Mouse (Mus musculus) hindlimb bud, embryonic 11.5 days (tissue): ENCODE results near the gene Car8.

Source experiments
- DNase-seq: peaks from one replicate; pipeline ENCODE4 v3.0.0-alpha.2; 2012; ENCODE audit warnings: low read depth, low spot score; ENCODE audit errors: extremely low spot score

Car8 gene

GRCm38 (mm10) chr4:8238560-8239305, at the start of gene Car8:
TSS of gene Car8 (minus strand) at chr4:8239041.
- DNase-seq, result no peak

DNA sequence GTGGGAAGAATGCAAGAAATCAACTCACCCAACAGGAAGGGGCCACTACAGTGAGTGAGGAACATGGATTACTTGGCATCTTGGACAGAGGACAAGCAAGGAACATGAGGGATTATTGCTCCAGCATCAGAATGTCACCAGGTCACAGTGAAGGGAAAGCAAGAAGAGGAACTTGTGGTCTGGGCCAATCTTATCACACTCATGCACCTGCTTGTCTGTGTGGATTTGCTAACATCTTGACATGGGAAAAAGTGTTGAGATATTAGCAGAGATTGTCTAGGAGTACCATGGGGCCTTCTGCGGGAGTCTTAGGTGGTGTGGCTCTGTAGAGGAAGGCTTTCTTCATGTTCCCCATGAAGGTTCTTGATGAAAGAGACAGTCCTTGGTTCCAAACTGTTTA, 46.1 kb upstream of the Car8 start:
- no peak for DNase-seq

- DNase-seq, result no peak
Measured at GRCm38 (mm10) chr4:8278159-8278558, 39.3 kb upstream of the Car8 start.

GRCm38 (mm10) chr4:8249805-8250204, 11.0 kb upstream of the Car8 start:
- no peak for DNase-seq

- no peak for DNase-seq
Measured at GRCm38 (mm10) chr4:8245495-8246063, 6.7 kb upstream of the Car8 start.

DNA sequence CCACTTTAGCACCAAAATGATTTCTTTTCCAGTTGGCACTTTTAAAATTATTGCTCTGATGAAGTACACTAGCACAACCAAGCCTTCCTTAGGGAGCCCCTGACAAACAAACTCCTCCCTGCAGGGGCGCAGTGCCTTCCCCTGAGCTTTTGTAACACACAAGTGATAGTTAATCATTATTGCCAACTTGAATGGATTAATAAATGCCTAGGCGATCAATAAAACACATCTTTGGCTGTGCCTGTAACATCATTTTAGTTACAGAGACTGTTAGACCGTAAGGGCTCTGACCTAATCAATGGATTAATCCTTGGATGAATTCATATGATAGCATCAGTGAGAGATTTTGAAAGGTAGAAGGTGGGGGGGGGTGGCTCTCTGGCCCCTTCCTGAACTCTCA, 6.2 kb upstream of the Car8 start:
- no peak for DNase-seq

DNA sequence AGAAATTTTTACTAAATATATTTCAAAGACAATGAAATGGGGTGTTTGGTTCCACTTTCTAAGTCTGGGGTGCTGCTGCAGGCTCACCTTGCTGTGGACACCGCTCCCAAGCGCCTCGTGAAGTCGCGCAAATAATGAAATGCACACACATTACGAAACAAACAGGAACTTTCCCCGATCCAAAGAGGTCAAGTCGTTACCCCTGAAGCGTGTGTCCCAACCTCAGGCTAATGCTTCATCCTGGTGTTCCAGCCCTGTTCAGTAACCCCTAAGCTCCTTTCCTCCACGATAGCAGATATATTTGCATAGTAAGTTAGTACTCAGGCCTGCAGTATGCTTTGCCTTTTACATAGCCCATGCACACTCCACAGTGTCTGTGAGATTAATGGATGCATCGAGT, 858 bp upstream of the Car8 start:
- DNase-seq, result no peak

DNA sequence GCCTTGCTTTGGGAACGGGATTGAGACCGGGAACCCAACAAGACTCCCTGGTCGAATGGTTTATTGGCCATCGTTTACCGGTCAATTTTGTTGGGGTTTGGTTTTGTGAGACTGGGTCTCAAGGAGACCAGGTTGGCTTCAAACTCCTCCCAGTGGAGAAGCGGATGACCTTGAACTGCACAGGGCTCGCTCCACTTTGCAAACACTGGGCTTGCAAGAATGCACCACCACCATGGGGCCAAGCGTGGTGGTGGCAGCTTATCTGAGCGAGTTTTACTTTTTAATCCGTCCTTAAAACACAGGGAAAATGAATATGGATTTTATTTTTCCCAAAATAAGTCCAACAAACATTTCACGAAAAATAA, 447 bp upstream of the Car8 start:
- no peak for DNase-seq

GRCm38 (mm10) chr4:8232393-8233111, 6.3 kb downstream of the Car8 start:
- DNase-seq, result no peak

DNA sequence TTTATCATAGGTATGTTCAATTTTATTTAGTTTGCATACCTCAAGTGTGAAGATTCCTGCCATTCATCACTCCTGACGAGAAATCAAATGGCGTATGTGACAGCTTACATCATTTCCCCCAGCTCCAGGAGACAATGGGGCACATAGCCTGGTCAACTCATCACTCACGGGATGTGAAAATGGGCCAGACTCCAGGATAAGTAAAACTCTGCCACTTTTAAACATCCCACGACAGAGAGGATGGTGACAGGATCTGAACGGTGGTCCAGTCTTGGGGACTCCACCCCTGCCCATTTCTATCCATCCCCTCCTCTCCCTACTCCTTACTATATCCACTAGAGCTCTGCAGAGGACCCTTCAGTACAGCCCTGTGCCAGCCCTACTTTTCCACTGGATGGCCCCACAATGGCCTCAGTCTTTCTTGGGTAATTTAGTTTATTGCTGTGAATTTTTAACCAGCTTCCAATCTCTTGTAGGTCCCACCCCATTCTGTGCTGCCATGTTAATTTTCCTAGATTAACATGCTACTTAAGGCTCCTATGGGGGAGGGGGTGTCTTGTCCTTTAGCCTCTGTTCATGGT, 7.5 kb downstream of the Car8 start:
- DNase-seq, result no peak

- DNase-seq, result no peak
Measured at GRCm38 (mm10) chr4:8229661-8230298, 9.1 kb downstream of the Car8 start.

GRCm38 (mm10) chr4:8218941-8219340, 19.9 kb downstream of the Car8 start:
- DNase-seq, result no peak

- DNase-seq, result no peak
Measured at GRCm38 (mm10) chr4:8218004-8218403, 20.8 kb downstream of the Car8 start.

DNA sequence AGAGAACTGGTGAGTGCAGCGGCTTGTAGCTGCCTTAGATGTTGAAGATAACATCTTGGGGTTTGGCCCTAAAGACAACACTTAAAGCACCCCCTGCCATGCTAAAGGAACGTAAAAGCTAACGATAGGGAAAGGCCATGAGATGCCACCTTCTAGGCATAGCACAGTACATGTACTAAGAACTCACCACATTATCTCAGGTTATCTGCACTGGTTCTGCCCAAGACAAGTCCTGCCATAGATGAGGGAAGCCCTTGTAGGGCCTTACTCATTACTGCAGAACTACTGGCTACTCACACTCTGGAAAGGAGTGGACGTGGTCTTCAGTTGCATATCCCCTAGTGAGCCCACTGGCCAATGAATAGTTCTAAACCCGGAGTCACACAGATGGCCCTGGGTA, 21.6 kb downstream of the Car8 start:
- DNase-seq, result no peak

GRCm38 (mm10) chr4:8216551-8216950, 22.3 kb downstream of the Car8 start:
- DNase-seq, result no peak

- no peak for DNase-seq
Measured at GRCm38 (mm10) chr4:8213661-8214060, 25.2 kb downstream of the Car8 start.

DNA sequence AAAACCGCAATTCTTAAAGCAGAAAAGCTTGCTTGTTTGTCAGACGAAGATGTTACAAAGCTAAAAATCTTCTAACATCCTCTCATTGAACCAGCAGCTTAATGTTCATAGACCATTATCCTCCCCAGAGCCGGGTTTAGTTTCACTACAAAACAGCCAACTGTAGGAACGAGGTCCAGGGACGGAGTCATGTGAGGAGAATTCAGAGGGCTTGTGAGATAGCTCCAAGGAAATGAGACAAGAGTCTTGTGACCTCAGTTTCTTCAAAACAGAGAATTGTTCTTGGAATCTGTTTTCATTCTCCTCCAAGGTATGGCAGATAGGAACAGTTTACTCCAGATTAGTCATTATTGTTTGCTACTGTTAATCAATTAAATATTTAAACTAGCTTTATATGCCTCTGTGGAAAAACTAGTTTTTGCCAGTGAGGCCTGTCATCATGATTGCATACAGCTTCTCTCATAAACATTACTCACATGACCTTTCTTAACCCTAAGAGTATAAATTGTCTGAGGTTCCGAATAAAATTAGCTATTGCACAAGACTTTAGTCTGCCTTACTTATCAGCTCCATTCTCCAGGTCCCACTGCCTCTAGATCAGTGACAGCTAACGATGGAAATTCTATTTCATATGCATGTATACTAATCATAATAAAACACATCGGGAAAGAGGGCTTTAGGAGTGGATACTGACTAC, 25.8 kb downstream of the Car8 start:
- no peak for DNase-seq

- no peak for DNase-seq
Measured at GRCm38 (mm10) chr4:8210452-8210851, 28.4 kb downstream of the Car8 start.

DNA sequence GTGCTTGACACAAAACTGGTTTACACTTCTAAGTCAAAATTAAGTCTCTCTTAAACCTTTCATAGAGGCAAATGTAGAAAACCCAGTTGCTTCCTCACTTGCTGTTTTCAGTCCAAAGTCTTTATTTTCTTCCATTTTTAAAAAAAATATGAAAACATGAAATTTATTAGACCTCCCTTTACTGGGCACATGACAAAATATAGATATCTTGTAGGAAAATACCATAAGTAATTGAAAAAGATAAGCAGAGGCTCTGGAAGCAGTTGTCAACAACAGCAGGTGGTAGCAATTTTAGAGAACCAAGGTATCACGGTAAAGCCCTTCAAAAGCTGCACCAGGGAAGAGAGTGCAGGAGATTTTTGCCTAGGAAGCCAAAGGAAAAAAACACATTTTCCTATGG, 30.9 kb downstream of the Car8 start:
- DNase-seq, result no peak

GRCm38 (mm10) chr4:8206918-8207573, 31.8 kb downstream of the Car8 start:
- DNase-seq, result no peak
